Mouse (Mus musculus) gastrocnemius, adult 8-10 months (tissue): ENCODE data around the gene Tmem26. TPM values are rescaled to one million over a fixed set of nuclear protein-coding genes. Genes with fewer than 3 reads are reported as not detected.
"Not testable (repeated sequence)": the region's sequence is repeated elsewhere in the genome, so short reads cannot be mapped to it uniquely, and the experiment has no call there.

Experiments
- DNase-seq, 2 experiments: peaks; one replicate each; pipeline ENCODE4 v3.0.0; 2022; ENCODE audit warnings: low spot score in 2 of 2
- total RNA-seq, 4 experiments: library from RNA; stranded (reverse); gene quantifications; 2 replicates each; pipeline ENCODE4 v1.2.4; 2022

Tmem26 gene
- total RNA-seq = under 1 TPM; 0.24 to 0.88 (median 0.49) TPM

DNA sequence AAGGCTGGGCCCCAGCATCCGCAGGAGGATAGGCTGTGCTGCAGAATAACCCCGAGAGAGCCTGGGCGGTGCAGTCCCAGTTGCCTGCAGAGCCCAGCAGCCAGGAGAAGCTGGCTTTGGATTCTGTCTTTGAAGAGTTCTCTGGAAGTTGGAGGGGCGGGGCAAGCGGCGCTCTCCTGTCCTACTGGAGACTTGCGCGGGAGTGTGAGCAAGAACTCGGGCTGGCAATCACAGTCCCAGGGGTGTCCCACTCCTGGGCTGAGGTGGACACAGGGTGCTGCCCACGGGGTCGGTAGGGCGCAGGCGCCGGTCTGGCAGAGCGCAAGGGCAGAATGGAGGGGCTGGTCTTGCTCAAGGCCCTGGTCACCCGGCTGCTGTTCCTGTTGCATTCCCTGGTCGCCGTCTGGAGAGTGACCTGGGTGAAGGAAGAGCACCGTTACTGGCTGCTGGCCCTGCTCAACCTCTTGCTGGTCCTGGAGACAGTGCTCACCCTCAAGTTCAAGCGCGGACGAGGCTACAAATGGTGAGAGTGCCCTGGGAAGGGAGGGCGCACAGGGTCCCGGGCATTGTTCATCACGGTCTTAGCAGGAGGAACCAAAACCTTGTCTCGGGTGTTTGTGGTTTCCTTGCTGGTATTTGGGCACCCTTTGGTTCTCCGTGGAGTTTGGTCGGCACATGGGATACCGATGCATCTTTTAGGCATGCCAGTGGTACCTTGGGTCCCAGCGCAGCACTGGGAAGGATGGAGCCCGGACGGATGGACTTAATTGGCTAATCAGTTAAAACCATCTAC lies at the start of gene Tmem26:
TSS of gene Tmem26 (plus strand) at position 79 of the 793 bp plus-strand sequence.
- peak in 1 of 2 experiments; percentile 5 for DNase-seq

- DNase-seq = no peak
Measured at GRCm38 (mm10) chr10:68678678-68679077, 44.8 kb upstream of the Tmem26 start.

- DNase-seq = no peak
Measured at GRCm38 (mm10) chr10:68681233-68681632, 42.2 kb upstream of the Tmem26 start.

GRCm38 (mm10) chr10:68685510-68685909 lies 37.9 kb upstream of the Tmem26 start:
- no peak for DNase-seq

GRCm38 (mm10) chr10:68691116-68691515 lies 32.3 kb upstream of the Tmem26 start:
- no peak for DNase-seq

- no peak for DNase-seq
Measured at GRCm38 (mm10) chr10:68692401-68692800, 31.0 kb upstream of the Tmem26 start.

DNA sequence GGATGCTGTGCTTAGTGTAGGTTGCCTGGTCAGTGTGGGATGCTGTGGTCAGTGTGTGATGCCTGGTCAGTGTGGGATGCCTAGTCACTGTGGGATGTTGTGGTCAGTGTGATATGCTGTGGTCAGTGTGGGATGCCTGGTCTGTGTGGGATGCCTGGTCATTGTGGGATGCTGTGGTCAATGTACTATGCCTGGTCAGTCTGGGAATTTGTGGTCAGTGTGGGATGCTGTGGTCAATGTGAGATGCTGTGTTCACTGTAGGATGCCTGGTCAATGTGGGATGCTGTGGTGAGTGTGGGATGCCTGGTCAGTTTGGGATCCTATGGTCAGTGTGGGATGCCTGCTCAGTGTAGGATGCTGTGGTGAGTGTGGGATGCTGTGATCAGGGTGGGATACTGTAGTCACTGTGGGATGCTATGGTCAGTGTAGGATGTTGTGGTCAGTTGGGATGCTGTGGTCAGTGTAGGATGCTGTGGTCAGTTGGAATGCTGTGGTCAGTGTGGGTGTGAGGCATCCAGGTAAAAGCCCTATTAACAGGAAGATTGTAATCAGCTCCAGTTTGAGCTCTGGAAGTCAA lies 27.6 kb upstream of the Tmem26 start:
- no peak for DNase-seq

DNA sequence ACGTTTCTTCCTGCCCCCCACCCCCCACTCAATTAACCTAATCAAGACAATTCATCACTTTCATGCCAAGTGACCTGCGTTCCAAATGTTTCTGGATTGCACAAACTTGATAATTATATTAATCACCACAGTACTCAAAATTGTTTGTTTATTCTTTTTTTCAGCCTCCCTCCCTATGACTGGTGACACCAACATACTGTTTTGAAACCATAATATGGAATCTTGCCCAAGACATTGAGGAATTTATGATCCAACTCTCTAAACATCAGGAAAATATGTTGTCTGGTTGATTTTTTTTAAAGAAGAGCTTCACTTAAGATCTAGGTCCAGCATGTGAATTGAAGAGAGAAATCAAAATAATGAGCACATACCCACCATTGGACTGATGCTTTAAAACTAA lies 19.2 kb upstream of the Tmem26 start:
- DNase-seq = no peak

DNA sequence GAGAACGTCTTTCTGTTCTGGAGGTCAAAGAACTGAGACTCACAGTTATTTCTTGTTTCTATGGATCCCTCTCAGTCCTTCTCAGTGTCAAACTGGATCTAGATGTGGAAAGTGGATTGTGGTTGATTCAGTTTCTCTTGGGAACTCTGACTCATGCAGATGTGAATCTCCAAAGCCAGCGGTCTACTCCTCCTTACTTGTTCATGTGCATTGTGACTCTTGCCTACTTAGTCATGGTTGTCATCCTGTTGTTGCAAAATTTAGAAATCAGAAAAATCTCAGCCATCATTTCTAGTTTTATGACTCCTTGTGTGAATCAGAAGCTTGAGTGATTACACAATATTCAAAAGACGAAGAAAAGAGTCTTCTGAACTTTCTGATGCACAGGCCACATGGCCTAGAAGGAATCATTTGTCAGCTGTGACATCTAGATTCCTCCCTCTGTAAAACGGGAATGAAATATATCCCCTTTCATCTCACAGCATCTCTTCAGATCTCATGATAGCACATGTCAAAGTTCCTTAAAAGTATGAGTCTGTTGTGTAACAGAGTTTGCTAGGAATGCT lies 17.9 kb upstream of the Tmem26 start:
- DNase-seq = no peak

GRCm38 (mm10) chr10:68707014-68707852 lies 16.2 kb upstream of the Tmem26 start:
- no peak for DNase-seq

DNA sequence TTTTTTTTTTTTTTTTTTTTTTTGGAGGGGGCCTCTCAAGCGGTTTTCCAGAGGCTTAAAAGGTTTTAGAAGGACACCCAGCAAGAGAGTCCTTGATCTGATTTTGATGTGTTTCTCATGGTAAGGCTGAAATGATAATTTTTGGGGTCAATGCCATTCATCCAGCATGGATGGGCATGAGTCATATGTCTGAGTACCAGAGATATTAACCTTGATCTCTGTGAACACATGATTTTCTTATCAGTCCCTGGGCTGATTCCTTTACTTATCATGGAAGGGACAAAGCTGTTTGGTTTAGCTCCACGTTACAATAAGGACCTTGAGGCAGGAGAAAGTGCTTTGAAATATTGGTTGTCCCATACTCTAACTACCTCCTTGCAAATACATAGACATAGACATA lies 10.5 kb upstream of the Tmem26 start:
- no peak for DNase-seq

GRCm38 (mm10) chr10:68714302-68714701 lies 9.1 kb upstream of the Tmem26 start:
- no peak for DNase-seq

DNA sequence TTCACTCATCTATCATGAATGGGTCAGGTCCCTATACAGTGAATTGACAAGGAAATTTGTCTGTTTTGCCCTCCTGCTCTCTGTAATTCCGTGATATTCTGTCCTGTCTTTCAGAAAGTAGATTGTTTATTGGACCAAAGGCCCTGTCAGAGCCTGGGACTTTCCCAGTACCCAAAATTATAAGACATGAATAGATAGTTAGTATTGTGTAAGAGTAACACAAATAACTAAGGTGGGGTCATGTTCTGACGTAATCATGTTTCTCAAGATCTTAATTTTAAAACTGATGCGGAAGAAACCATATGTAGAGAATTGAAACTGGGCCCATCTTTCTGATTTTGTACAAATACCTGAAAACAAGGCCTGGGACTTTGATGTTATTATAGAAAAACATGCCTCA lies 8.1 kb upstream of the Tmem26 start:
- no peak for DNase-seq

- no peak for DNase-seq
Measured at GRCm38 (mm10) chr10:68718375-68718774, 5.1 kb upstream of the Tmem26 start.

DNA sequence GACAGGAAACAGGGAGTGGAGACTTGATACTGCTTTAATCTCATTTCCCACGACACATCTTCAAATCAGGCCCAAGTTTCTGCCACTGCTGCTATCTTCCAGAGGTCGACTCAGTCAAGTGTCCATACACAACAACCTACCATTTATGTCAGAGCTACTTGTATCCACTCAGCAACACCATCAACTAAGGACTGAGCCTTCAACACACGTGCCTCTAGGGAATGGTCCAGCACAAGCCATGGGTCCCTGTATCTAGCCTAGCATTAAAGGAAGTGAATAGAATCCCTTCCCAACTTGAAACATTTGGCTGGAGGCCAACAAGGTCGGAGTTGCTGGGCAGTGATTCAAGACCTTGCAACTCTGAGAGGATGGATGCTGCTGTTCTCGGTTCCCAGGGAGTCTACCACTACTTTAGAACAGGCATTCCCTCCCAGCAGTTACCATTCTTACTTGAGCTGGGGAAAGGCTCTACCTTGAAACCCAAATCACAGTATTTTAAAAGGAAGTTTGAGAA lies 2.5 kb upstream of the Tmem26 start:
- DNase-seq = no peak

DNA sequence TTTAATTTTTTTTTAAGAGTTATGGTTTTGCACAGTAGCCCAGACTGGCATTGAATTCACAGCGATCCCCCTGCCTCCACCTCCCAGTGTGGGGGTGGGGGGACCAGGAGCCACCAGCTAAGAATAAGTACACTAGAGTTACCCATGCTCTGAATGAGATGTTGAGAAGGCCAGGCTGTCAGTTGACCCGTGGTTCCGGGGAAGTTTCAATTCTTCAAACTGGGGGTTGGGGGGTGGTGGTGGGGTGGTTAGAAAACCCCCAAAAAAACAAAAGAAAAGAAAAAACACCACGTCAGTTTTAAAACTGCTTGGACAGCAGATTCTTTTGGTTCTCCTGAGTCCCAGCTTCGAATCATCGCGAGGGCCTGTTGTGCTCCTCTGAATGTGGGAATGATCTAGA lies 431 bp upstream of the Tmem26 start:
- no peak for DNase-seq

DNA sequence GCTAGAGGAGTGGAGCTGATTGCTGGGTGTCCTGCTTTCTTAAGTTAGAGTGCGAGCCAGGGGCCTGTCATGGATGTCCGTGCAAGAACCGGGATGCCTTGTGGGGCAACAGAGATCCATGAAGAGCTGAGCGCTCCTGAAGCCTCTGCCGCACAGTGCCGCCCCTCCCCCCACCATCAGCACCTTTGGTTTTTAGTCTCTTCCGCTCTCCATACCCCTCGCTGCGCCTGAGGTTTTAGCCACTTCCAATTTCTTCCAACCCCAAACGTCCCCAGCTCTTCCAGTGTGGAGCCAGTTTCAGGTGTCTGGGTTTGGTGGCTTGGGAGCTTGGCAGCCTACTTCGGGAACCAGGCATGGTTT lies 895 bp downstream of the Tmem26 start:
- no peak for DNase-seq

DNA sequence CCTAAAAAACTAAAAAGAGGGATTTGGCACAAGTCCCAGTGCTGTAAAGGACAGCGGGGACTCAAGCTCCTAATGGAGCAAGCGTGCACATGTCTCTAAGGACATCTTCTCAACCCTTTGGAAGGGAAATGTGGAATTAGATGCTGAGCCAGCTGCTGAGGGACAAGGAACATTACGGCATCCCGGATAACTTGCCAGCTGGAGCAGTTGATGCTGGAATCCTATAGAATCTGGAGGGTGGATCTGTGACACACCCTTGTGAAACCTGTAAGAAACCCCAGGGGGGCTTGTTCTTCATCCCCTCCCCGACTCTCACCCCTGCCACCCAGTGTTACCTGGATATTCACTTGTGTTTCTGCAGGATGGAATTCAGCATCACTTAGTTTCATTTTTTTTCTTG lies 4.0 kb downstream of the Tmem26 start:
- peak in 1 of 2 experiments; percentile 5 for DNase-seq

DNA sequence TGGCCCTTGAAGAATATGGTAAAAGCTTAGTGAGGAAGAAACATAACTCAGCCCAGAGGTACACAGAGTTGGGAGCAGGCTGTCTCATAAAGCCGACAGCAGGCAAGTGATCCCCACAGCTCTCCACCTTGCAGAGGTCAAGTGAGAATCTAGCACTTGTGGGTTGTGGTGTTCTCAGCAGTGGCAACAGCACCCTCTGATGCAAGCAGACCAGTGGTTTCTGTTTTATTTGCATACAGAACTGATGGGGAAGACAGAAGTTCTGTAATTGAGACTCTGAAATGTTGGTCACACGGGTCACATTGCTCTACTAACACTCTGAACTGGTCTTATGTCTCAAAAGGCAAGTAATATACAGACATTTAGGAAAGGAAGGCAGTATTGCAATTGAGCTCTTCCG lies 12.2 kb downstream of the Tmem26 start:
- DNase-seq = no peak

DNA sequence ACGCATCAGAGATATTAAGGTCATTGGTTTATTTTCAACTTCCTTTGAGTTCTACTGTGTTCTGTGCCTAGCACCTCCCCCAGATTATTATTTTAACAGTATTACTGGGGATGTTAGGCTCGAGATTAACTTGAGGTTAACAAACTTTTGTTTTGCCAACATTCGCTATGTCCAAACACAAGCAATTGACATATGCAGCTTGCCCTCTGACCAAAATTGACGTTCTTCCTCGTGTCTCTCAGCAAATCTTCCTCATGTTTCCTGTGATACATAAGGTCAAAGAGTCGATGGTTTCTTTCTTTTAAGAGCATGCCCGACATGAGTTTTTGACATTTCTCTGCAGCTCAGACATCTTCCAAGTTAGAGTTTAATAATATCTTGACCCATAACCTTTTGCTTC lies 13.9 kb downstream of the Tmem26 start:
- no peak for DNase-seq

DNA sequence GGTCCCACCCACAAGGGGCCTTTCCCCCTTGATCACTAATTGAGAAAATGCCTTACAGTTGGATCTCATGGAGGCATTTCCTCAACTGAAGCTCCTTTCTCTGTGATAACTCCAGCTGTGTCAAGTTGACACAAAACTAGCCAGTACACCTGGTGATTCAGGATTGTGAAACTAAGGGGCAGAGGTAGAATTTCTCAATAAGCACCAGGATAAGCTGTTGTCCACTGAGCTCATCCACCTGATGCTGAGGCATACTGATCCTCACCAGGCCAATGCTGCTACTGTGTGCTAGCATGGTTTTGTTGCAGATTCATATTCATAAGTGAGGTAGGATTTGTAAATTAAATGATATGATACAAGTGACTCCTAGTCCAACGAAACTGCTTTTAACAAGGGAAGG lies 15.5 kb downstream of the Tmem26 start:
- DNase-seq = not testable (repeated sequence)

- DNase-seq = no peak
Measured at GRCm38 (mm10) chr10:68740251-68740650, 16.8 kb downstream of the Tmem26 start.
